8 mouse cellular contexts compared by ENCODE assay signal in the genomic region with DNA sequence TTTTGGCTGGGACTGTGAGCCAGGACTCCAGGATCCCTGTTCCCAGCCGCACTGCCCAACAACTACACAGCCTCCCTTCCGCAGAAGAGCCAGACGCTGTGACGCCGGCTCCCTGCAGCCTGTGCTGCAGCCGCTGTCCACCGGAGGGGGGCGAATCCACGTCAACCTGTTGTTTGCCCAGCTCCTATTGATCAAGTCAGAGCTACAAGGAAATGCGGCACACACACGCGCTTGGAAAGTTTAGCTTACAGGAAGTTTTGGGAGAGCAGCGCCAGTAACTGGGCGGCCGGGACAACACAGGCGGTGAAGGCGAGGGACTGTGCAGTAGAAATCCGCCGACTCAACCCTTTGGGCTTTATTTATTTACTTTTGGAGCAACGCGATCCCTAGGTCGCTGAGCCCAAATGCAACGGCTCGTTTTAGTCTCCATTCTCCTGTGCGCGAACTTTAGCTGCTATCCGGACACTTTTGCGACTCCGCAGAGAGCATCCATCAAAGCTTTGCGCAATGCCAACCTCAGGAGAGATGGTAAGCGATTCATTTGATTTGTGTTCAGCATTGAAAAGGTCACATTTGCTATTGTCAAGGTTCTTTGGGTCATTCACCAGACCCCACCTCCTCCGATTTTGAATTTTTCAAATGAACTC. TPM values are rescaled to one million over a fixed set of nuclear protein-coding genes. Genes with fewer than 3 reads are reported as not detected.
A peak's percentile ranks its signal among the peaks of the same experiment; 100 is the strongest.
DNase-seq lines count a peak whose midpoint lies in the region; ATAC-seq lines count a peak whose summit lies in the region.

Pdgfd (plus strand) TSS at position 194 of the 647 bp plus-strand sequence.

- no peaks in the 10 kb centered on the region for H3K27me3 ChIP-seq in intestine, embryonic 15.5 days (replicated peaks)
- H3K27me3 ChIP-seq in limb, embryonic 13.5 days, result no peaks in the 10 kb centered on the region
- no peaks in the 10 kb centered on the region for H3K27me3 ChIP-seq in midbrain, embryonic 14.5 days (ENCODE audit: control insufficient read depth, insufficient read depth, low read length)

- H3K9ac ChIP-seq in intestine, embryonic 15.5 days, result peak within 1 kb of the TSS; percentile 26; the same call in 1 of the 2 replicates
- H3K9ac ChIP-seq in limb, embryonic 13.5 days, result peak within 1 kb of the TSS; percentile 55
- peak within 1 kb of the TSS; percentile 21 for H3K9ac ChIP-seq in midbrain, embryonic 14.5 days (replicated peaks; ENCODE audit: low read length)

- peak within 1 kb of the TSS; percentile 46 for H3K4me3 ChIP-seq in intestine, embryonic 15.5 days (replicated peaks)
- peak within 1 kb of the TSS; percentile 49 for H3K4me3 ChIP-seq in limb, embryonic 13.5 days
- peak within 1 kb of the TSS; percentile 36 for H3K4me3 ChIP-seq in midbrain, embryonic 14.5 days (replicated peaks; ENCODE audit: low read depth, low read length)

- H3K9me3 ChIP-seq in intestine, embryonic 15.5 days, result no peaks in the 10 kb centered on the region
- no peaks in the 10 kb centered on the region for H3K9me3 ChIP-seq in limb, embryonic 13.5 days
- no peaks in the 10 kb centered on the region for H3K9me3 ChIP-seq in midbrain, embryonic 14.5 days (ENCODE audit: control insufficient read depth, low read length)

- no peaks in the 10 kb centered on the region for H3K36me3 ChIP-seq in intestine, embryonic 15.5 days
- H3K36me3 ChIP-seq in limb, embryonic 13.5 days, result no peaks in the 10 kb centered on the region
- no peaks in the 10 kb centered on the region for H3K36me3 ChIP-seq in midbrain, embryonic 14.5 days (ENCODE audit: control insufficient read depth, insufficient read depth, low read length)

- H3K4me2 ChIP-seq in intestine, embryonic 15.5 days (replicated peaks), result peak within 1 kb of the TSS; percentile 79
- H3K4me2 ChIP-seq in limb, embryonic 13.5 days (replicated peaks), result peak within 1 kb of the TSS; percentile 66
- peak within 1 kb of the TSS; percentile 68 for H3K4me2 ChIP-seq in midbrain, embryonic 14.5 days (ENCODE audit: low read length)

- peak; percentile 75 for ATAC-seq in granulocyte monocyte progenitor cell, adult 5-6 weeks (replicated peaks; ENCODE audit: poor library complexity, severe bottlenecking)
- ATAC-seq in intestine, embryonic 15.5 days, result peak; percentile 97
- peak; percentile 91 for ATAC-seq in limb, embryonic 13.5 days (ENCODE audit: low FRiP score, low read depth)
- ATAC-seq in midbrain, embryonic 14.5 days (ENCODE audit: low FRiP score, low TSS enrichment), result peak; percentile 90

- H3K27ac ChIP-seq in intestine, embryonic 15.5 days, result no peak within 1 kb of the TSS
- peak within 1 kb of the TSS; percentile 22; the same call in 1 of the 2 replicates for H3K27ac ChIP-seq in limb, embryonic 13.5 days
- H3K27ac ChIP-seq in midbrain, embryonic 14.5 days (replicated peaks; ENCODE audit: low read depth, low read length), result no peak within 1 kb of the TSS

- H3K4me1 ChIP-seq in intestine, embryonic 15.5 days (replicated peaks), result no peaks in the 10 kb centered on the region
- peaks cover 17% of the 10 kb centered on the region; the same call in 1 of the 2 replicates for H3K4me1 ChIP-seq in limb, embryonic 13.5 days
- H3K4me1 ChIP-seq in midbrain, embryonic 14.5 days (ENCODE audit: control insufficient read depth, insufficient read depth, low read length), result peaks cover 6% of the 10 kb centered on the region

- DNase-seq in cerebellum, adult 9-11 months, result peak; percentile 3
- DNase-seq in cerebellum, adult 9-10 months, result no peak
- peak; percentile 77 for DNase-seq in embryo, embryonic 9.5 days (ENCODE audit: extremely low spot score)
- DNase-seq in midbrain, embryonic 14.5 days, result peak; percentile 79
- peak; percentile 76 for DNase-seq in testis, postnatal 10 days (ENCODE audit: low spot score)

- 2% methylated on average over 32 of the region's 32 CpGs for WGBS in intestine, embryonic 15.5 days
- 4% methylated on average over 32 of the region's 32 CpGs for WGBS in limb, embryonic 13.5 days
- 2% methylated on average over 32 of the region's 32 CpGs for WGBS in midbrain, embryonic 14.5 days

RNA-seq across cellular contexts. Expression of gene Pdgfd, which starts in this region (rescaled TPM):
- total RNA-seq in granulocyte monocyte progenitor cell, adult 5-6 weeks (2014; fragmentation: Nextera tagmentation), result not detected in 2 replicates
- total RNA-seq in granulocyte monocyte progenitor cell, adult 5-6 weeks (2017), result 0.09 TPM in 1 of 2 replicates, not detected in the other
- polyA plus RNA-seq in intestine, embryonic 15.5 days (2015; fragmentation: Nextera tagmentation; extraction: Ambion mirVana), result 7.1 and 8.0 TPM in 2 replicates
- 10.1 and 11.0 TPM in 2 replicates for polyA plus RNA-seq in limb, embryonic 13.5 days (2015; fragmentation: Nextera tagmentation; extraction: Ambion mirVana)
- 1.6 and 2.1 TPM in 2 replicates for polyA plus RNA-seq in midbrain, embryonic 14.5 days (2014; fragmentation: Nextera tagmentation; extraction: Ambion mirVana)

Comparison
In these comparisons a context has a peak if more than half of its experiments do, and no peak if none do; other contexts are left out.
1. Peak in ATAC-seq in granulocyte monocyte progenitor cell, adult 5-6 weeks; RNA of the gene not detected or under 1 TPM.